In genomic region chr11:121552167-121552566, GRCm38 (mm10) we compare ENCODE assay signal across 10 mouse cellular contexts. TPM values are rescaled to one million over a fixed set of nuclear protein-coding genes. Genes with fewer than 3 reads are reported as not detected.
DNase-seq lines count a peak whose midpoint lies in the region; ATAC-seq lines count a peak whose summit lies in the region.
"Had no signal": no experiment of that assay in that cellular context is flagged by ENCODE, and none has a peak within 500 bp of the region (broad histone marks: within the 10 kb centered on the region; RNA-seq: fewer than 3 reads in every experiment).

No protein-coding gene starts in this region.

- no peak overlapping the region for H3K4me3 ChIP-seq in forebrain, embryonic 13.5 days
- no peak overlapping the region for H3K4me3 ChIP-seq in forebrain, embryonic 12.5 days (replicated peaks)
- no peak overlapping the region for H3K4me3 ChIP-seq in neural tube, embryonic 13.5 days
- H3K4me3 ChIP-seq: neural tube, embryonic 12.5 days had no signal

- peak overlapping the region; percentile 31; the same call in 1 of the 2 replicates for H3K27ac ChIP-seq in forebrain, embryonic 13.5 days
- no peak overlapping the region for H3K27ac ChIP-seq in forebrain, embryonic 12.5 days
- no peak overlapping the region for H3K27ac ChIP-seq in neural tube, embryonic 13.5 days (replicated peaks)
- H3K27ac ChIP-seq: neural tube, embryonic 12.5 days had no signal

- H3K9ac ChIP-seq in forebrain, embryonic 13.5 days: no peak overlapping the region
- no peak overlapping the region for H3K9ac ChIP-seq in forebrain, embryonic 12.5 days
- no peak overlapping the region for H3K9ac ChIP-seq in neural tube, embryonic 13.5 days
- H3K9ac ChIP-seq: neural tube, embryonic 12.5 days had no signal

- DNase-seq in neural tube, embryonic 10.5 days (ENCODE audit: extremely low spot score, low spot score): no peak
- DNase-seq in induced T-regulatory cell, adult 2 months (ENCODE audit: low read depth): peak; percentile 32
- DNase-seq in skeletal muscle tissue, adult 2 months (ENCODE audit: low read depth, low spot score): peak; percentile 9
- DNase-seq in yolk sac, embryonic 10.5 days (ENCODE audit: low spot score): no peak
- DNase-seq in frontal cortex, postnatal 36 days (ENCODE audit: low spot score in 2 of 2): no peak
- DNase-seq: cerebellum, adult 9-11 months had no signal

- ATAC-seq in forebrain, embryonic 13.5 days: no peak
- no peak for ATAC-seq in forebrain, embryonic 12.5 days (ENCODE audit: low FRiP score)
- peak; percentile 62 for ATAC-seq in neural tube, embryonic 13.5 days (ENCODE audit: low read depth)

- no peaks in the 10 kb centered on the region for H3K9me3 ChIP-seq in forebrain, embryonic 13.5 days (replicated peaks)
- H3K9me3 ChIP-seq in forebrain, embryonic 12.5 days: no peaks in the 10 kb centered on the region
- H3K9me3 ChIP-seq in neural tube, embryonic 13.5 days: no peaks in the 10 kb centered on the region
- H3K9me3 ChIP-seq: neural tube, embryonic 12.5 days had no signal

- H3K4me1 ChIP-seq in forebrain, embryonic 13.5 days: peaks cover 33% of the 10 kb centered on the region
- peaks cover 29% of the 10 kb centered on the region for H3K4me1 ChIP-seq in forebrain, embryonic 12.5 days
- H3K4me1 ChIP-seq in neural tube, embryonic 13.5 days (replicated peaks): peaks cover 46% of the 10 kb centered on the region

- H3K4me2 ChIP-seq in forebrain, embryonic 13.5 days: no peak overlapping the region
- H3K4me2 ChIP-seq in forebrain, embryonic 12.5 days: no peak overlapping the region
- no peak overlapping the region for H3K4me2 ChIP-seq in neural tube, embryonic 13.5 days
- H3K4me2 ChIP-seq: neural tube, embryonic 12.5 days had no signal

- H3K27me3 ChIP-seq in forebrain, embryonic 13.5 days: no peaks in the 10 kb centered on the region
- H3K27me3 ChIP-seq in forebrain, embryonic 12.5 days: no peaks in the 10 kb centered on the region
- H3K27me3 ChIP-seq in neural tube, embryonic 13.5 days: no peaks in the 10 kb centered on the region
- H3K27me3 ChIP-seq: neural tube, embryonic 12.5 days had no signal

- 79% methylated on average over 4 of the region's 4 CpGs for WGBS in forebrain, embryonic 13.5 days
- WGBS in forebrain, embryonic 12.5 days: 85% methylated on average over 4 of the region's 4 CpGs
- 70% methylated on average over 4 of the region's 4 CpGs for WGBS in neural tube, embryonic 13.5 days

- peaks cover 2% of the 10 kb centered on the region; the same call in 1 of the 2 replicates for H3K36me3 ChIP-seq in forebrain, embryonic 13.5 days (ENCODE audit: poor library complexity, severe bottlenecking)
- H3K36me3 ChIP-seq in forebrain, embryonic 12.5 days (replicated peaks): no peaks in the 10 kb centered on the region
- 0 out of 2 replicates have a peak, but pooled peaks cover 5% of the 10 kb centered on the region for H3K36me3 ChIP-seq in neural tube, embryonic 13.5 days

RNA-seq across cellular contexts. Expression of gene Zfp750, which starts 33.0 kb away (rescaled TPM):
- 0.19 and 0.44 TPM in 2 replicates for polyA plus RNA-seq in forebrain, embryonic 13.5 days (2015; fragmentation: Nextera tagmentation; extraction: Ambion mirVana)
- polyA plus RNA-seq in forebrain, embryonic 12.5 days (2016; fragmentation: Nextera tagmentation; extraction: Ambion mirVana): 0.59 and 0.85 TPM in 2 replicates
- 0.61 and 0.65 TPM in 2 replicates for polyA plus RNA-seq in neural tube, embryonic 13.5 days (2015; fragmentation: Nextera tagmentation; extraction: Ambion mirVana)

Comparison
In these comparisons a context has a peak if more than half of its experiments do, and no peak if none do; other contexts are left out.
1. DNase-seq: peak in induced T-regulatory cell, adult 2 months (single experiment) and skeletal muscle tissue, adult 2 months (single experiment); none in neural tube, embryonic 10.5 days (single experiment), yolk sac, embryonic 10.5 days (single experiment) and frontal cortex, postnatal 36 days (0 of 2).